Mouse (Mus musculus) lung, embryonic 15.5 days (tissue): ENCODE results near the gene Vkorc1. TPM values are rescaled to one million over a fixed set of nuclear protein-coding genes. Genes with fewer than 3 reads are reported as not detected.
A peak's percentile ranks its signal among the peaks of the same experiment; 100 is the strongest.
"Not testable (repeated sequence)": the region's sequence is repeated elsewhere in the genome, so short reads cannot be mapped to it uniquely, and the experiment has no call there.

Experiments used
- ATAC-seq: fragments of 200-750 bp; cut with Nextera tagmentation; 2 replicates; pipeline ENCODE4 v1.8.0; 2017; ENCODE audit warnings: moderate number of reproducible peaks, borderline replicate concordance; ENCODE audit not compliant: low FRiP score, low TSS enrichment; ENCODE audit errors: extremely low read depth
- H3K27ac ChIP-seq: fragments of 300-500 bp; sonication (generic); 2 replicates; pipeline ENCODE4 v1.5.1; 2015; ENCODE audit warnings: moderate library complexity, mild to moderate bottlenecking, inconsistent platforms
- H3K27me3 ChIP-seq: fragments of 300-500 bp; sonication (generic); 2 replicates; pipeline ENCODE4 v1.6.1; 2015; ENCODE audit warnings: inconsistent platforms
- H3K36me3 ChIP-seq: fragments of 300-500 bp; sonication (generic); 2 replicates; pipeline ENCODE4 v1.6.1; 2015; ENCODE audit warnings: inconsistent platforms
- H3K4me1 ChIP-seq: fragments of 300-500 bp; sonication (generic); 2 replicates; pipeline ENCODE4 v1.6.1; 2015; ENCODE audit warnings: inconsistent platforms
- H3K4me2 ChIP-seq: fragments of 300-500 bp; sonication (generic); 2 replicates; pipeline ENCODE4 v1.6.1; 2015; ENCODE audit warnings: inconsistent platforms, mild to moderate bottlenecking, moderate library complexity
- H3K4me3 ChIP-seq: fragments of 300-500 bp; sonication (generic); 2 replicates; pipeline ENCODE4 v1.5.1; 2015; ENCODE audit warnings: mild to moderate bottlenecking, inconsistent platforms
- H3K9ac ChIP-seq: fragments of 300-500 bp; sonication (generic); 2 replicates; pipeline ENCODE4 v1.6.1; 2015; ENCODE audit warnings: inconsistent platforms
- H3K9me3 ChIP-seq: fragments of 300-500 bp; sonication (generic); 2 replicates; pipeline ENCODE4 v1.6.1; 2016; ENCODE audit warnings: inconsistent platforms
- WGBS: fragments of 180-500 bp; shearing (Covaris S2); methylation state at CpG from one replicate; pipeline ENCODE4 v1.1.7; 2015; 5-methylcytosine and 5-hydroxymethylcytosine counted together
- polyA plus RNA-seq: library from polyadenylated mRNA; unstranded; fragments of >200 nt; fragmentation: Nextera tagmentation; extraction: Ambion mirVana; gene quantifications from 2 replicates; pipeline ENCODE4 v1.2.1, GENCODE M21; 2015

Gene Vkorc1
- polyA plus RNA-seq, 1 experiment from 2014 or later, result 150 TPM

DNA sequence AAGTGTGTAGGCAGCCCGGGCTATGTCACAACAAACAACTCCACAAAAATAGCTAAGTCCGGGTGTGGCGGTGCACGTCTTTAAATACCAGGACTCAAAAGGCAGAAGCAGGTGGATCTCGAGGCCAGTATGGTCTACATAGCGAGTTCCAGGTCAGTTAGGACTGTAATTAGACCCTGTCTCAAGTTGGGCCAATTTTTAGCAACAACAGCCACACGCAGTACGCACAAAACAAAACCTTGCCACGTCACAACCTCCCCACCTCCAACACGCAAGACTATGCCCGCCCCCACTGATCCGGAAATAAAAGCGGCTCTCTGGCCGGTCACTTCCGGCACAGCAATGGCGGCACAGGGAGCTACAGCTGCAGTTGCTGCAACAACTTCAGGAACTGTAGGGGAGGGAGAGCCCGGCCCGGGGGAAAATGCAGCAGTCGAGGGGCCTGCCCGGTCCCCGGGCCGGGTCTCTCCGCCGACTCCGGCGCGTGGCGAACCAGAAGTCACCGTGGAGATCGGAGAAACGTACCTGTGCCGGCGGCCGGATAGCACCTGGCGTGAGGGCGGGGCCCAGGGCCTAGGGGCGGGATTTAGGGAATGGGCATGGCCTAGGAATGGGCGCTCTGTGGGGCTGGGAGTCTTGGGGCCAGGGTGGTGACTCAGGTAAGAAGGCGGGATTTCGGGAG lies 16.9 kb upstream of the Vkorc1 start, which contains the start of gene Kat8:
TSS of gene Kat8 (plus strand) at position 327 of the 682 bp plus-strand sequence.
- Histone ChIP-seq H3K4me1 (peaks cover 13% of the 10 kb centered on the region), H3K27me3 (no peaks in the 10 kb centered on the region), H3K4me2 (peak within 1 kb of the TSS; percentile 82), H3K9me3 (no peaks in the 10 kb centered on the region), H3K9ac (peak within 1 kb of the TSS; percentile 66), H3K36me3 (peaks cover 46% of the 10 kb centered on the region), H3K4me3 (peak within 1 kb of the TSS; percentile 82), H3K27ac (peak within 1 kb of the TSS; percentile 85)
- ATAC-seq, result peak; percentile 93
- WGBS, result under 1% methylated on average over 40 of the region's 40 CpGs

DNA sequence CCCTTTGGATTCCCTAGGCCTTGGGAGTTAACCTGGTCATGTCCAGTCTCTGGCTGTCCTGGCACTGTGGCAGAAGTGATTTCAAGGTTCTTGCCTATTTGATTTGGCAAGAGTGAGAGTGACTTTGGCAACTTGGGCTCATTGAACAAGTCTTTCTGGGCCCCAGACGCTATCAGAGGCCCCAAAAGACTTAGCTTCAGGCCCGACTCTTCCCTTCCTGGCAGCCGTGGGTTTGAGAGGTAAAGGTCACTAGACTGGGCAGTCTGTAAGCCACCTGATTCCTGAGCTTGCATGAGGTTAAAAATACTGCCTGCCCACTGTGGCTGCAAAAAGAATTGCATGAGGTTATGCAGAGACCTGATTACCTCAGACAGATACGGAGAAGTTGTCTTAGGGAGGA lies 13.2 kb upstream of the Vkorc1 start:
- H3K4me3 ChIP-seq, result no peak overlapping the region
- WGBS, result 87% methylated on average over 4 of the region's 4 CpGs
- no peaks in the 10 kb centered on the region for H3K27me3 ChIP-seq
- H3K9me3 ChIP-seq, result no peaks in the 10 kb centered on the region
- no peak for ATAC-seq
- no peak overlapping the region for H3K4me2 ChIP-seq
- peaks cover 23% of the 10 kb centered on the region for H3K4me1 ChIP-seq
- no peak overlapping the region for H3K9ac ChIP-seq
- no peak overlapping the region for H3K27ac ChIP-seq
- H3K36me3 ChIP-seq, result peaks cover 52% of the 10 kb centered on the region

DNA sequence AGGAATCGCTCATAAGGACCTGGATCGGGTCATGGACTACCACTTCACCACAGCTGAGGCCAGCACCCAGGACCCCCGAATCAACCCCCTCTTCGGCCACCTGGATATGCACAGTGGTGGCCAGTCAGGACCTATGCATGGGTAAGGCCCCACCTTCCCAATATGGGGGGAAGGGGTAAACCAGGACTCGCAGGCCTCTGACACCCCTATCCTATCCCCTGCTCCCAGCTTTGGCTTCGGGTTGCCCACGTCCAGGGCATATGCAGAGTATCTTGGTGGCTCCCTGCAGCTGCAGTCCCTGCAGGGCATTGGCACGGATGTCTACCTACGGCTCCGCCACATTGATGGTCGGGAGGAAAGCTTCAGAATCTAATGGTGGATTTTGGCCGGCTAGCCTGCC lies 12.5 kb upstream of the Vkorc1 start:
- Histone ChIP-seq H3K4me1 (peaks cover 16% of the 10 kb centered on the region), H3K9me3 (no peaks in the 10 kb centered on the region), H3K27ac (no peak overlapping the region), H3K4me2 (no peak overlapping the region), H3K27me3 (no peaks in the 10 kb centered on the region), H3K36me3 (peaks cover 52% of the 10 kb centered on the region), H3K4me3 (no peak overlapping the region), H3K9ac (no peak overlapping the region)
- no peak for ATAC-seq
- 93% methylated on average over 12 of the region's 12 CpGs for WGBS

DNA sequence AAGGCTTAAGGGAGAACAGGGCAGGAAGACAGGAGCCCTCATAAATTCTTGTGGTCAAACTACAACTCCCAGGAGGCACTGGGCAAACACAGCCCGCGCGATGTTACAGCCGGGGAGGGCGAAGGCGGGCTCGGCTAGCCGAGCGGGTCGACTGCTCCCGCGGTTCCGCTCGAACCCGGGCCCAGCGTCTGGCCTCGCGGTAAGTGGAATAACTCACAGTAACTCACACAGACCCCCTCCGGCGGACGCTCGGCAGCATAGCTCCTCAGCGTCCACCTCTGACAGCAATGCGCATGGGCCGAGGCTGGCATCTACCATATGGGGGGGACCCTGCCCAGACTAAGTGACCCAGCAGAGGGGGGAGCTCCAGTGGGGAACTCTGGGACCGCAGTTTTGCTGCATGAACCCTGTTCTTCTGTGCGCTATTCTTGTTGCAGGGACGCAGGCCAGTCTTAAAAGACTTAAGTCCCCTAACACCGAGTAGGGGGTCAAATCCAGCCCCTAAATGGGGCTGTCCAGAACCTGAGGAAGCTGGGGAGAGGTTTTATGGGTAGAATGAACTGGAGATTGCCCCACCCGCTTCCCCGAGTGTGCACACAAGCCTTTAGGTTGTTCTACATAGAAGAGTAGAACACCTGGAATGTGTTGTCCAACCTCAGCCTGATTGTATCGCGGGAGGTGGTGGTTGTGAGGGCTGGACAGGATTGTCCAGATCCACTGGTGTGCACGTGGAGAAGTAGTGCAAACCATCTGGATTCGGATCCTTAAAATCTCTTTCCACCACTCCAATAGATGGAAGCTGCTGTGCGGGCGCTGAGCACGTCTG lies 8.8 kb upstream of the Vkorc1 start, which contains the start of gene Bckdk:
TSS of gene Bckdk (plus strand) at position 112 of the 826 bp plus-strand sequence.
- Histone ChIP-seq H3K4me2 (peak within 1 kb of the TSS; percentile 66), H3K9me3 (no peaks in the 10 kb centered on the region), H3K4me1 (peaks cover 9% of the 10 kb centered on the region), H3K4me3 (peak within 1 kb of the TSS; percentile 58), H3K27ac (peak within 1 kb of the TSS; percentile 86), H3K36me3 (peaks cover 43% of the 10 kb centered on the region), H3K27me3 (no peaks in the 10 kb centered on the region), H3K9ac (peak within 1 kb of the TSS; percentile 76)
- ATAC-seq, result peak; percentile 90
- WGBS, result 4% methylated on average over 38 of the region's 38 CpGs

DNA sequence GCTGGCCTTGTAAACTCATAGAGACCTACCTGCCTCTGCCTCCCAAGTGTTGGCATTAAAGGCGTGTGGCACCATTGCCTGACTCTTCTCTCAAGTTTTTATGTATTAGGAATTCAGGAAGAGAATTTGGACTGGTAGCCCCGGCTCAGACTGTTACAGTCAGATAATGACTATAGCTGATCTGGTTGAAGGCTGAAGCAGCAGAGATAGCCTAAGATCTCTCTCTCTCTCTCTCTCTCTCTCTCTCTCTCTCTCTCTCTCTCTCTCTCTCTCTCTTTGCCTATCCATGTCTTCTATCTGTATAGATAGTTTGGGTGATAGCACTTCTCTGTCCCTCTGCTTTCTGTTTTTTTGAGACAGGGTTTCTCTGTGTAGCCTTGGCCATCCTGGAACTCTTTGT lies 6.4 kb upstream of the Vkorc1 start:
- Histone ChIP-seq H3K4me2 (no peak overlapping the region), H3K9ac (no peak overlapping the region), H3K36me3 (peaks cover 19% of the 10 kb centered on the region), H3K4me1 (peaks cover 9% of the 10 kb centered on the region), H3K27ac (no peak overlapping the region), H3K4me3 (no peak overlapping the region), H3K9me3 (no peaks in the 10 kb centered on the region), H3K27me3 (no peaks in the 10 kb centered on the region)
- ATAC-seq, result no peak
- WGBS, result 73% methylated on average over 2 of the region's 2 CpGs

DNA sequence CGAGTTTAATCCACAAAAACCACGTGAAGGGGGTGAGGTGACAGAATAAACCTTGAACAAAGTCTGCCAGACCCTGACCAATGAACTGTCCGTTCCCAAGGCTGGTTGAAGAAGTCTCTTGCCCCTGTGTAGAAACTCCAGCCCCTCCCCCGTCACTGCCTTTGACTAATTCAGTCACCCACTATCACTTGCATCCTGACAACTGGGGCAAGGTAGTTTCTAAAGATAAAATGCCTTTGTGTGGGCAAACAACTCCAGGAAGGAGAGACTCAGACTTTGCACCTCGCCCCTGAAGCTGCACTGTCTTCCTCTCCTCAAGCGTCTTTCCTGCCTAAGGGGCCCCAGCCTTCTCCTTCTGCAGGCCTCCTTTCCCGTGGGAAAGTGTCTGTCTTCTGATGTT lies 4.6 kb upstream of the Vkorc1 start:
- Histone ChIP-seq H3K27me3 (no peaks in the 10 kb centered on the region), H3K9ac (no peak overlapping the region), H3K9me3 (no peaks in the 10 kb centered on the region), H3K4me1 (peaks cover 8% of the 10 kb centered on the region), H3K4me2 (no peak overlapping the region), H3K27ac (no peak overlapping the region), H3K4me3 (no peak overlapping the region), H3K36me3 (0 out of 2 replicates have a peak, but pooled peaks cover under 1% of the 10 kb centered on the region)
- WGBS, result 24% methylated on average over 7 of the region's 7 CpGs
- no peak for ATAC-seq

DNA sequence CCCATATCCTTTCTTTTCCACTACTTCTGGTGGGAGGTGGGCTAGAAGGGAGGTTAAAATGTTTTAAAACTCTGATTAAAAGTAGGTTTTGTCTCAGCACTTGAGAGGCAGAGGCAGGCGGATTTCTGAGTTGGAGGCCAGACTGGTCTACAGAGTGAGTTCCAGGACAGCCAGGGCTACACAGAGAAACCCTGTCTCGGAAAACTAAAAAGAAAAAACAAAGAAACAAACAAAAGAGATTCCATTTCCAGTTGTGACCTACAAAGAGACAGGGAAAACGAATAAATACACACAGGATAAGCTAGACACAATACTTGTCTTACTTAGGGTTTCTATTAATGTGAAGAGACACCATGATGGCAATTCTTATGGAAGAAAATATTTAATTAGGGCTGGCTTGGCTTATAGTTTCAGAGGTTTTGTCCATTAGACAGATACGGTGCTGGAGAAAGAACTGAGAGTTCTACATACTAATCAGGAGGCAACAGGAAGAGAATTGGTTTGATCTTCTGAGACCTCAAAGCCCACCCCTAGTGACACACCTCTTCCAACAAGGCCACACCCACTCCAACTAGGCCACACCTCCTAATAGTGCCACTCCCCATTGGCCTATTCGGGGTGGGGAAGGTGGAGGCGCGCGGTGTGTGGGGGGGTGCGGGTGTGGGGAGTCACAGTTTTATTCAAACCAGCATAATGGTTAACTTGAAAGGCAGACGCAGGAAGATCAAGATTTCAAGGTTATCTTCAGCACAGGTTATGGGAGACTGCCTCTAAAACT lies 3.0 kb upstream of the Vkorc1 start:
- H3K9me3 ChIP-seq, result no peaks in the 10 kb centered on the region
- WGBS, result 33% methylated on average over 10 of the region's 10 CpGs

DNA sequence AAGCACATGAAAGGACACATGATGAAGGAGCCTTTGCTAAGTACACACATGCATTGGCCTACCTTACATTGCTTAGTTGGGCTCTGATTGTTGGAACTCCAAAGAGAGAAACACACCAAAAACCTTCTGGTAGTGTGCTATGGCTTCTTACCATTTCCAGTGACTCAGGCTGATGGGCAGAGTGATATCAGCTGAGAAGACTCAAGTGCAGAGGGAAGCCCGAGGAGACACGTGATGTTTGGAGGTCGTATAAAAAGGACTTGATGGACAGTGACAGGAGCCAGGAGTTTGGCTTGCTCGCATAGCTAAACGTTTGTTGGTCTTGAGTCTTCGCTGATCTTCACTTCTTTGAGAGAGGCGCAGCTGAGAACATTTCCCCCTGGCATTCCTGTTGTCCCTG lies 2.1 kb upstream of the Vkorc1 start:
- no peak for ATAC-seq
- no peak overlapping the region for H3K4me3 ChIP-seq
- H3K36me3 ChIP-seq, result peaks cover 7% of the 10 kb centered on the region; the same call in 1 of the 2 replicates
- no peak overlapping the region for H3K9ac ChIP-seq
- H3K9me3 ChIP-seq, result no peaks in the 10 kb centered on the region
- H3K4me2 ChIP-seq, result no peak overlapping the region
- peaks cover 12% of the 10 kb centered on the region for H3K4me1 ChIP-seq
- no peaks in the 10 kb centered on the region for H3K27me3 ChIP-seq
- 86% methylated on average over 7 of the region's 7 CpGs for WGBS
- H3K27ac ChIP-seq, result no peak overlapping the region

More for the DNA sequence above, 3.0 kb upstream of the Vkorc1 start:
- Histone ChIP-seq H3K9ac (no peak overlapping the region), H3K4me1 (peaks cover 12% of the 10 kb centered on the region), H3K27ac (no peak overlapping the region), H3K4me2 (no peak overlapping the region), H3K4me3 (no peak overlapping the region), H3K36me3 (no peaks in the 10 kb centered on the region), H3K27me3 (no peaks in the 10 kb centered on the region)
- ATAC-seq, result no peak

DNA sequence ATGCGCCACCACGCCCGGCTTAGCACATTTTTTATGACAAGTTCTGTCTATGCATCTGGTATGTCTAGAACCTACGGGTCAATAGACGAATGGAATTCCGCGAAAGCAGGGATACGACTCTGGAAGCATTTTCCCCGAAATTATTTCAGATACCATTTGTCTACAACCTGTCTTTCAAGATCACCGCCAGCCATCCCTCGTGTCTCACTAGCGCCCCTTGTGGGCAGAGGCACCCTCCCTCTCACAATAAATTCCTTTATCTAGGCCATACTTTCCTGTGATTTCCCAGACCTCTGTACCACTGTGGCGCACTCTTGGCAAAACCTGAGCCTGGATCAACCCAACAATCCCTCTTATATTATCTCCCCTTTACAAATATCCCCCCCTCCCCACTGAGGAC lies 967 bp upstream of the Vkorc1 start:
- no peak for ATAC-seq
- H3K9me3 ChIP-seq, result no peaks in the 10 kb centered on the region
- peaks cover 12% of the 10 kb centered on the region for H3K4me1 ChIP-seq
- 59% methylated on average over 13 of the region's 13 CpGs for WGBS
- H3K27me3 ChIP-seq, result no peaks in the 10 kb centered on the region
- H3K36me3 ChIP-seq, result peaks cover 10% of the 10 kb centered on the region
- no peak overlapping the region for H3K4me3 ChIP-seq
- no peak overlapping the region for H3K9ac ChIP-seq
- H3K4me2 ChIP-seq, result no peak overlapping the region
- no peak overlapping the region for H3K27ac ChIP-seq

DNA sequence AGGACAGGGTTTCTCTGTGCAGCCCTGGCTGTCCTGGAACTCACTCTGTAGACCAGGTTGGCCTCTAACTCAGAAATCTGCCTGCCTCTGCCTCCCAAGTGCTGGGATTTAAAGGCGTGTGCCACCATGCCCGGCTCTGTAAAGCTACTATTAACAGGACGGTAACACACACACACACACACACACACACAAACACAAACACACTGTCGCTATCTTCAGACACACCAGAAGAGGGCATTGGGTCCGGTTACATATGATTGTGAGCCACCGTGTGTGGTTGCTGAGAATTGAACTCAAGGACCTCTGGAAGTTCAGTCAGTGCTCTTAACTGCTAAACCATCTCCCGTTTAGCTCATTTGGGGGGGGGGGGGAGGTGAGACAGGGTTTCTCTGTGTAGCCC lies 474 bp upstream of the Vkorc1 start:
- H3K27me3 ChIP-seq, H3K9ac ChIP-seq, ATAC-seq, H3K36me3 ChIP-seq, H3K9me3 ChIP-seq: not testable (repeated sequence)
- Histone ChIP-seq H3K27ac (0 out of 2 replicates have a peak overlapping the region, but pooled peaks have one; percentile 42), H3K4me3 (peak overlapping the region; percentile 72; the same call in 1 of the 2 replicates), H3K4me1 (peaks cover 12% of the 10 kb centered on the region), H3K4me2 (peak overlapping the region; percentile 90)
- whole genome bisulfite sequencing, result 74% methylated on average over 7 of the region's 7 CpGs

DNA sequence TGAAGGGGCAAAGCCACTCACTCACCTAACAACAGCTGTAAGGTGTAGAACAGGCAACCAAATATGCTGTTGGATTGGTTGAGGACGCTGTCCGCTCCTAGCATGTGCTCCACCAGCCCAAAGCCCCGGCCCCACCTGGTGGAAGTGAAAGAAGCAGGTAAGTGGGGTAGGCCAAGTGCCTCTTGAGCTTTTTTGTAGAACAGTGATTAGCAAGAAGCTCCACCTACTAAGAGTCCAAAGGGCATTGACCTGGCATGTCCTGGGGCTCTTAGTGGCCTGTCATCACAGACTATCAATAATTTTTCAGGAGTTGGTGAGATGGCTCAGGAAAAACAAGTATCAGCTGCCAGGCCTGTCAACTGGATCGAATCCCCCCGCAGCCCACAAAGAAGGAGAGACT lies 937 bp downstream of the Vkorc1 start:
- no peak for ATAC-seq
- WGBS, result 61% methylated on average over 5 of the region's 5 CpGs
- H3K27ac ChIP-seq, result peak overlapping the region; percentile 85

More for the DNA sequence above, 937 bp downstream of the Vkorc1 start:
- peaks cover 12% of the 10 kb centered on the region for H3K4me1 ChIP-seq
- peak overlapping the region; percentile 72 for H3K4me3 ChIP-seq
- H3K9me3 ChIP-seq, result no peaks in the 10 kb centered on the region
- no peaks in the 10 kb centered on the region for H3K27me3 ChIP-seq
- H3K9ac ChIP-seq, result peak overlapping the region; percentile 69
- peaks cover 14% of the 10 kb centered on the region for H3K36me3 ChIP-seq
- peak overlapping the region; percentile 90 for H3K4me2 ChIP-seq
